Mouse (Mus musculus) heart, postnatal 10 days (tissue): Measurements from ENCODE around the gene Gpd1. TPM values are rescaled to one million over a fixed set of nuclear protein-coding genes. Genes with fewer than 3 reads are reported as not detected.
A peak's percentile ranks its signal among the peaks of the same experiment; 100 is the strongest.

Experiments used
- DNase-seq, 2 experiments: peaks; one replicate each; pipeline ENCODE4 v3.0.0; 2021
- intact Hi-C: fragments of 180-260 bp; cut with DNase I; formaldehyde crosslinking; loops from one replicate; pipeline ENCODE4 v1.15.1; 2025
- total RNA-seq, 2 experiments: library from RNA; stranded (reverse); gene quantifications; 2 replicates each; pipeline ENCODE4 v1.2.3; 2021

Gene Gpd1
- total RNA-seq = 100 to 1,000 TPM in 1 of 2 experiments, 10 to 100 TPM in 1; 74.8 to 238 TPM

DNA sequence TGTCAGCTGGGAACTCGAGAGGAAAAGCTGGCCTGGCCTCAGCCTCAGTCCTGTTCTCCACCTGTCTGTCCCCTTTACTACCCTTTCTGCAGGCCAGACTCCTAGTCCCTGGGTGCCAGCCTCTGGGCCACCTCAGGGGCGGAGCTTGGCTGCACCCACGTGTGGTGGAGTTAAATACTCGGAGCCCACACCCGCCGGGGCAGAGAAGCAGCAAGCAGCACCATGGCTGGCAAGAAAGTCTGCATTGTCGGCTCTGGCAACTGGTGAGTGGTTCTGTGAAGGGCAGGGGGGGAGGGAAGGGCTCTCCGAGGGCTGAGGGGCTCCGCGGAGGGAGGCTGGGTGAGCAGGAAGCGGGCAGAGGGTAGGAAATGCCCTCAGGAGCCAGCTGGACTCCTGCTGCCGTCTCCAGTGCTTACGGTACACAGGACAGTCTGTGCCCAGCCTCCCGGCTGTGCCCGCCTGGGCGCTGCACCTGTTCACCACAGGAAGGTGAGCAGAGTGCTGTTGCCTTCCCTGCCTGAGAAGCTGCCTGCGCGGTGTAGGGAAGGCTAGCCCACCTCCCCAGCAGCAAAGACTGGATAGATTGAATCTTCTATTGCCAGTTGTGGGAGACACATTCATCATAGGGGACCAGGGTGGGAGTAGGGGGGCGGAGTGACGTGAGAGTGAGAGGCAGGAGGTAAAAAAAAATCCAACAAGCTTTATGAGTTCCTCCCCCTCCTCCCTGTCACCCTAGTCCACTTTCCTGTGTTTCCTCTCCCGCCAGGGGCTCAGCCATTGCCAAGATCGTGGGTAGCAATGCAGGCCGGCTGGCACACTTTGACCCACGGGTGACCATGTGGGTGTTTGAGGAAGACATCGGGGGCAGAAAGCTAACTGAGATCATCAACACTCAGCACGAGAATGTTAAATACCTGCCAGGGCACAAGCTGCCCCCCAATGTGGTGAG lies at the start of gene Gpd1:
Gene Gpd1 (plus strand): TSS at position 130 of the 949 bp plus-strand sequence.
- peak; percentile 74 to 78 for DNase-seq
- intact Hi-C loops = no loop called here

DNA sequence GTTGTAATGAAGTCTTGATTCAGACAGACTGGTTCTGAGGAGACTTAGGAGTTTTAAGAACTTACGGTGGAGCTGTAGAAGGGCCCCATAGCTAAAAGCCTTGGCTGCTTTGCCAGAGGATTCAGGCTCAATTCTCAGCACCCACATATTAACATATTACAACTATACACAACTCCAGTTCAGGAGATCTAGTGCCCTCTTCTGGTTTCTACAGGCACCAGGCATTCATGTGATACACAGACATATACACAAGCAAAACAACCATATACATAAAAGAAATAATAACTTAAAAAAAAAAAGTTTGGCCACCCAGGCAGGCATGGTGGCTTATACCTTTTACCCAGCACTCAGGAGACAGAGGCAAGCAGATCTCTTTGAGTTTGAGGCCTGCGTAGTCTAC lies 49.8 kb upstream of the Gpd1 start:
- intact Hi-C loops = no loop called here
- DNase-seq = no peak

DNA sequence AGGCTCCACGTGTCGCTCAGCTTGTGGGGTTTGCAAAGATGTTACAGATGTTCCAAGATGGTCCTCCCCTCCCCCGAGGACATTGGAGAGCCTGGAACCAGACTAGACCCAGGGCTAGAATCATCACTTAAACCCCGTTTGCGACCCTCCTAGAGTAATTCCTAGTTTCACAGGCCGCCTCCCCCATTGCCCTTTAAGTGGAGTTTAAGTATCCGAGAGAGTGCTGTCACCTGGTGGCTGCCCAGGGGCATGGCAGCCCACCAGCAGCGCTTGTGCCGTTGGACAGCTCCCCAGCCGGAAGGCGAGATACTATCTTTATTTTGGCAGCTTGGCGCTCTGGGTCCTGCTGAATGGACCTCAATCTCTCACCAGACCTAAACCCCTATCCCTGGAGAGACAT lies 48.4 kb upstream of the Gpd1 start:
- intact Hi-C loops = loop anchor here (1.0 kb wide), 2 partner anchors 73 to 172 kb away; no protein-coding TSS in a partner anchor
- DNase-seq = peak; percentile 79 to 85

DNA sequence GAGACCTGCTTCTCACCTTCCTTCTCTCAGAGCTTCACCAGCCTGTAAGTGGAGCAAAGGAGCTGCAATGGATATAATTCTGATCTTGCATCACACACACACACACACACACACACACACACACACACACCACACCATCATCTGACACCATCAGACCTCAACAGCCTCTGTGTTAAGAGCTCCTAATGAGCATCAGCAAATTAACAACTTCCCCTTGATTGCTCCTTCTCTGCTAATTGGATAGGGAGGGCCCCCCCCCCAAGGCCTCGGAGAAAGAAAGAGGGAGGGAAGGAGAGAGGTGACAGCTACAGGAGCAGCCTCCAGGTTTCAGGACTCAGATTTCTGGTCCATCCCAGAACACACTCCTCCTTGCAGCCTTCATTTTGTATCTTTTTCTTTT lies 47.9 kb upstream of the Gpd1 start:
- intact Hi-C loops = loop anchor here (1.0 kb wide), 2 partner anchors 73 to 172 kb away; no protein-coding TSS in a partner anchor
- no peak for DNase-seq

DNA sequence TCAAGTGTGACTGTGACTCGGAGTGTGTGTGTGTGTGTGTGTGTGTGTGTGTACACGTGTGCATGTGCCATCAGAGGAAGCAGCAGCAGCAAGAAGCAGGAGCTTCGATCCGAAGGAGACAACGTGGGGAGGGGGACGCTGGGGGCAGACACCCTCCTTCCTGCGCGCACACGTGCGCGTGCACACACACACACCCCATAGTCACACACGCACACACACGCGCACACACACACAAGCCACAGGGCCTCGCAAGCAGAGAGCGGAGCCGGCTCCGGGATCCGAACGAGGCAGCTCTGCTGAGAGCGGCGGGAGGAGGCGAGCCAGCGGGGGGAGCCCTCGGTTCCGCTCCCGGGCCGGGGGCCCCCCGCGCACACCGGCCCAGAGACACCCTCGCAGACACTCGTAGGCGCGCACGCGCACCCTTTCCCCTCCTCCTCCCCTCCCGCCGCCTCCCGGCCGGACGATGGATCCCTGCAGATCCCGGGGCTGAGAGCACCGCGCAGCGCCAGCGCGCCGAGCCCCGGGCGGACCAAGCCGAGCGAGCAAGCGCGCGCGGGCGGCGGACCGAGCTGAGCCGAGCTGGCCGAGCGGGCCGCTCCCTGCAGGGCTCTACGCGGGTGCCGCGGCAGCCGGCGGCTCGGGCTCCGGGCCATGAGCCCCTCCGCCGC lies 47.0 kb upstream of the Gpd1 start, which contains the start of gene Asic1:
Gene Asic1 (plus strand): TSS at position 215 of the 668 bp plus-strand sequence.
- intact Hi-C loops = no loop called here

DNA sequence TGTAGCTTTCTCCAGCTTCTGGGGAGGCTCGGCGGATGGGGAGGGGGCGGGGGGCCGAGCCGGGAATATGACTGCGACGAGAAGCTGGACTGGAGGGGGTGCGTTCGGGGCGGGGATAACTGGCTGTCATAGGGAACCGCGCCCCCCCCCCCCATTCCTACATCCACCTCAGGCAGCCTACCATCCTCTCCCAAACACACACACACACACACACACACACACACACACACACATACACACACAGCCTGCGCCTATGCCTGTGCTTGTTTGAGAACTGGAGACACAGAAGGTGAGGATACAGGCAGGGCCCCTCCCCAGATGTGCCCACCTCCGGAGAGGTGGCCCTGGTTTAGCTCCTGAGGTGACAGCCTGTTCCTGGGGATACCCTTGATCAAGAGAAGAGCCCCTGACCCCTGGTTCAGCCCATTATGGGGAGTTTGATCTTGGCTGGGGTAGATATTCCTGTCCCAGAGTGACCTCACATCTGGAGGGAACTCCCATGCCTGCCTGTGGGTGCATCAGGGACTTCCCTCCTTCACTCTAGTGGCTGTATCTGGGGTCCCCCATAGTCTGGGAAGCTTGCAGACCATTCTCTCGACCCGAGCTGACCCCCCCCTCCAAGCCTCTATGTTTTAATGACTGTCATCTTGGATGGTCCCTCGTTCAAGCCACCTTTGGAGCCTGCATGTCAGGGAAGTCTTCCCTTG lies 46.2 kb upstream of the Gpd1 start:
- DNase-seq = no peak
- intact Hi-C loops = no loop called here

More for the DNA sequence above, 47.0 kb upstream of the Gpd1 start, which contains the start of gene Asic1:
- DNase-seq = peak; percentile 69

DNA sequence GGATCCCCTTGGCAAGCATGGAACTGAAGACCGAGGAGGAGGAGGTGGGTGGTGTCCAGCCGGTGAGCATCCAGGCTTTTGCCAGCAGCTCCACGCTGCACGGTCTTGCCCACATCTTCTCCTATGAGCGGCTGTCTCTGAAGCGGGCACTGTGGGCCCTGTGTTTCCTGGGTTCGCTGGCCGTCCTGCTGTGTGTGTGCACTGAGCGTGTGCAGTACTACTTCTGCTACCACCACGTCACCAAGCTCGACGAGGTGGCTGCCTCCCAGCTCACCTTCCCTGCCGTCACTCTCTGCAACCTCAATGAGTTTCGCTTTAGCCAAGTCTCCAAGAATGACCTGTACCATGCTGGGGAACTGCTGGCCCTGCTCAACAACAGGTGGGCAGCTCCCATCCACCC lies 45.5 kb upstream of the Gpd1 start:
- intact Hi-C loops = no loop called here

DNA sequence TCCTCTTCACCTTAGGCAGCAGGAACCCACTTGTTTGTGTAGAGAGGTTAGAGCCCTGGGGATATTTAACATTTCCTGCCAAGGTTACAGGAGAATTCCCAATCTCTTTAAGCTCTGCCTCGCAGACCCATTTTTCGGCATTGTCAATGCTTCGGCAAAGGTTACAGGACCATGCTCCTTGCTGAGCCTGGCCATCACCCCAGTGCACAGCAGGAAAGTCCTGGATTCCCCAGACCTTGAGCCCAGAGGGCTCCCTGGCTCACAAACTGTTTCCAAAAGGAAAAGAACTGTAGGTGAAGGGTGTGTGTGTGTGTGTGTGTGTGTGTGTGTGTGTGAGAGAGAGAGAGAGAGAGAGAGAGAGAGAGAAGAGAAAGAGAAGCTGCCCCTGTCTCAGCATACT lies 42.4 kb upstream of the Gpd1 start:
- intact Hi-C loops = no loop called here
- DNase-seq = no peak

More for the DNA sequence above, 45.5 kb upstream of the Gpd1 start:
- no peak for DNase-seq

DNA sequence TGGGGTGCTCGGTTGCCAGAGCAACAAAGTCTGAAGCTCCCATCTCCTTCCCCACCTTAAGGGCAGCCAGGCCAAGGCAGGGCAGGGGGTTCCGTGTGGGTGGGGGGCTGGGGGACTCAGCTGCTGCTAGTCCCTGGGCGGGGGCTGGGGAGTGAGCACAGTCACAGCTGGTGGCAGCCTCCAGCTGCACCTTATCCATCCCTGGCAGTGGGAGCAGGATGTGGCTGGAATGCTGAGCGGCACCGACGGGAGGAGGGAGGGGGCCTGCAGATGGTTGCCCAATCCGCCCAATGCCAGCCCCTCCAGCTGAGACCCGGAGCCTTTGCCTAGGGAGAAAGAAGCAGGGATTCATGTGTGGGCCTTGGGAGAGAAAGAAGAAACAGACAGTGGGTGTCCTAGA lies 40.2 kb upstream of the Gpd1 start:
- no peak for DNase-seq
- intact Hi-C loops = no loop called here

DNA sequence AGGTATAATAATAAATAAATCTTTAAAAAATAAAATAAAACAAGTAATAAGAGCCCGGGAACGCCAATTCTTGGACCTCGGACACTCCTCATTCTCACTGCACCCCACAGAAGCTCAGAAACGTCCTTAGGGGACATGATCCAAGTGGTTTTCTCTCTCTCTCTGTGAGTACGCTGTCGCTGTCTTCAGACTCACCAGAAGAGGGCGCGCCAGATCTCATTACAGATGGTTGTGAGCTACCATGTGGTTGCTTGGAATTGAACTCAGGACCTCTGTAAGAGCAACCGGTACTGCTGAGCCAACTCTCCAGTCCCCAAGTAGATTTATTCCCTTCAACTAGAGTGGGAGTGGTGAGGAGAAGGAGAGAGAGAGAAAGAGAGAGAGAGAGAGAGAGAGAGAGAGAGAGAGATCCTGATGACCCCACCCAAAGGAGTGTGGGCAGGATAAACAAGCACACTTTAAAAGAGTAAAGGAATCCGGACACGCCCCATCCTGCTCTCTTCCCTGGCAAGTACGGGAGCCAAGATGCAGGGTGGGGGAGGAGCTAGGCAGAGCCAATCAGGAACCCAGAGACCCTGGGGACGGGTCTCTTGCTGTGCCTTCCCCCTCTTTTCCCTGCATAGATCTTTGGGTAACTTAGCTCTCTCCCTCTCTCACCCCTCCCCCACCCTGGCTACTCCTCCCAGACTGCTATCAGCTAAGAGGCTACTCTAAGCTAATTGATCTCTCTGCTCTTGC lies 39.1 kb upstream of the Gpd1 start:
- intact Hi-C loops = no loop called here
- no peak for DNase-seq

DNA sequence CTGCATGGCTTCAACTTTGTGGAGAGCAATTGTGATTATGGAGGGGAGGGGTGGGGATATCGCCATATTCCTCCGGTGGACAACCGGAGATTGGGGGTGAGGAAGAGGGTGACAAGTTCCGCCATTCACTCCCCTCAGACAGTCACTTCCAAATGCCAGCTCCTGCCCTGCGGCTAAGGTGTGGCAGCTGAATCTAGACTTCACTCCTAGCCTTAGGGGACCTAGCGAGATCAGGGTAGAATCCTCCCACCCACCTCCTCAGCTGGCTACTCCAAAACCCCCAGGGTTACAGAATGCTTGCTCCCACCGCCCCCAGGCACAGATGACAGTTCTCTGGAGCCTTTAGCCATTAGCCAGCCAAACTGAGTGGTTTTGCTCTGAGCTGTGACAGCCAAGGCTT lies 38.3 kb upstream of the Gpd1 start:
- DNase-seq = no peak
- intact Hi-C loops = no loop called here

DNA sequence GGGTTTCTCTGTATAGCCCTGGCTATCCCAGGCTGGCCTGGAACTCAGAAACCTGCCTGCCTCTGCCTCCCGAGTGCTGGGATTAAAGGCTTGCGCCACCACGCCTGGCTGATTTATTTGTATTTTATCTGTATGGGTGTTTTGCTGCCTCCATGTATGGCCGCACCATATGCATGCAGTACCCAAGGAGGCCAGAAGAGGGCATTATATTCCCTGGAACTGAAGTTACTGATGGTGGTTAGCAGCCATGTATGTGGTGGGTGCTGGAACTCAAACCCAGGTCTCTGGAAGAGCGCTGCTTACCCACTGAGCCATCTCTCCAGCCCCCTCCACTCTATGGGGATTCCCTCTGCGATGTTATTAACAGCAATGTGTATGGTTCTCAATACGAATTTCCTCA lies 34.4 kb upstream of the Gpd1 start:
- DNase-seq = no peak
- intact Hi-C loops = no loop called here

DNA sequence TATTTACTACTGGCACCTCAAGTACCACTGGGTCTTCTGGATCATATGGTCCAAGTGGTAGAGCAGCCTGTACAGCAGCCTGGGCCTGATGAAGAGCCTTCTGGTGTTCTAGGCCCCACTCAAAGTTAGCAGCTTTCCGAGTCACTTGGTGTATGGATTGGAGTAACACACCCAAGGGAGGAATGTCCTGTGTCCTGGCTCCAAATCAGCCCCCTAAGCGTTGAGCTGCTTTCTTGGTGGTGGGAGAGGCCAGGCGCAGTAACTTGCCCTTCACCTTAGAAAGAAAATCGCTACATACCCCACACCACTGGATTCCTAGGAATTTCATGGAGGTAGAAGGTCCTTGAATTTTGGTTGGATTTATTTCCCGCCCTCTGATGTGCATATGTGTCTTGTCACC lies 33.2 kb upstream of the Gpd1 start:
- no peak for DNase-seq
- intact Hi-C loops = no loop called here

DNA sequence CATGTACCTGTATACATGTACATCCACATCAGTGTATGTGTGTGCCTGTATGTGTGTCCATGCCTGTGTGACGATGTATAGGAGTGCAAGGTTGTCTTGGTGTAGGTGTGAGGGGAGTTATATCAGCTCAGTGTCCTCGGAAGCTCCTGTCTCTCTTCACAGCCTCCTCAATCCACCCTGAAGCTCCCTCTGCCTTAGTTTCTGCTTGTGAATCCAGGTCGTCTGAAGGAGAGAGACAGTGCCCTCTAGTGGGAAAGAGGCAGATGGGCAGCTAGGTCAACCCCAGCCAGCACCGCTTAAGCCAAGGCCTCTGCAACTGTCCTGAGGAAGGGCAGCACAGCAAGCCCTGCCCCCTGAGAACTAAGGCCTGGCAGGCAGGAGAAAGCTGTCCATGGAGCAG lies 28.6 kb upstream of the Gpd1 start:
- intact Hi-C loops = loop anchor here (1.0 to 5.0 kb wide), 2 partner anchors 92 to 191 kb away; no protein-coding TSS in a partner anchor
- peak; percentile 65 to 76 for DNase-seq

DNA sequence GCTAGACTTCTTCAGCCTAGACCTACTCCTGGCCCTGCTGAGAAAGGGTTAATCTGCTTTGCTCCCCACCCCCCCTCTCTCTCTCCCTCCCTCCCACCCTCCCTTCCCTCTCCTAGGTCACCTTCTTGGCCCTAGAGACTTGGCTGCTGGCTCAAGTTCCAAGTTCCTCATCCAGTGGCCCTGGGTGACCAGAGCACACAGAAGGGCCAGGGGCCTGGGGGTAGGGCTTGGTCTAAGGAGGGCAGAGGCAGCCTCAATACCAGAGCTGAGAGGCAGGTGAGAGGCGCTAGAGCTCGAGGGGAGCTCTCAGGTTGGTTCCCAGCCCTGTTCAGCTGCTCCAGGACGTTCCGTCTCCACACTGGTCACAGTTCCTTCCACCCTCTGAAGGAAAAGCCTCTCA lies 26.4 kb upstream of the Gpd1 start:
- intact Hi-C loops = no loop called here
- DNase-seq = no peak

DNA sequence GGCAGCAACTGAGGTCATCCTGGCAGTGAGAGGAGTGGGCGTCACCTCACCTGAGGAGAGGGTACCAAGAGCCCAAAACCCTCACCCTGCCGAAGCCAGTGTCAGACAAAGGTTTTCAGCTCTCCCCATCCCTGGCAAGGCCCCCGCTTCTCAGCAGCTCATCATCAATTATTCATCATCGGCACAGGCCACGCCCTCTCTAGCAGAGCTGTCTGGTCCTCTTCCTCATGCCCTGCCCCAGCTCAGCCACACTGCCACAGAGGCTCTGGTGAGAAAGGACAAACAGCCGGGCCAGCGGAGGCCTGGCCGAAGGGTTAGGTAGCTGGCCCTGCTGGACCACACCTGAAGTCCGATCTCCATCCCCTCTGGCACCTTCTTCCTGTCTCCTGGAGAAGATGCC lies 25.3 kb upstream of the Gpd1 start:
- DNase-seq = no peak
- intact Hi-C loops = no loop called here

DNA sequence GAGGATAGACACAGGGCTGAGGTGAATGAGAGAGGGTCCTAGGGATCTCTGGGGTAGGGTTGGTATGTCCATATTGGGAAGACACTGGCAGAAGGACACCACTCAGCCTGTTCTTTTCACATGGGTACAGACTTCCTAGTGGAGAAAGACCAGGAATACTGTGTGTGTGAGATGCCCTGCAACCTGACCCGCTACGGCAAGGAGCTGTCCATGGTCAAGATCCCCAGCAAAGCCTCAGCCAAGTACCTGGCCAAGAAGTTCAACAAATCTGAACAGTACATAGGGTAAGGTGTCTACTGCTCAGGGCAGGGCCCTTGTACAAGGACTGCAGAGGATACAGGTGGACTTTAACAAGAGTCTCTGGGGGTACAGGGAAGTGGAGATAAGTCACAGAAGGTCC lies 20.0 kb upstream of the Gpd1 start:
- no peak for DNase-seq
- intact Hi-C loops = no loop called here

DNA sequence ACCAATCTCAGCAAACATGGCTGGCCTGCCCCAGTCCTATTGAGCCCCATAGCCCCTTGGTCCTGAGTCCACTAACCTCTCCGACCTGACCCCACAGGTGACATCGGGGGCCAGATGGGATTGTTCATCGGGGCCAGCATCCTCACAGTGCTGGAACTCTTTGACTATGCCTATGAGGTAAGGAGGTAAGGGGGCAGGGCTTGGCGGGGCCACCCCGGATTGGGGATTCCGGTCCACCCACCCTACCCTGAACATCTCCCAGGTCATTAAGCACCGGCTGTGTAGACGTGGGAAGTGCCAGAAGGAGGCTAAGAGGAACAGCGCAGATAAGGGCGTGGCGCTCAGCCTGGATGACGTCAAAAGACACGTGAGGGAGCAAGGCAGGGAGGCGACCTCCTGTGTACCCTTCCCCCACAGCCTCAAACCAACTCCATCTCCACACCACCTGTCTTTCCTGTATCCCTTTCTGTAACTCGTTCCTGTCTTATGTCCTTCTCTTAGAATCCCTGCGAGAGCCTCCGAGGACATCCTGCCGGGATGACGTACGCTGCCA lies 18.7 kb upstream of the Gpd1 start:
- intact Hi-C loops = no loop called here
- DNase-seq = no peak

DNA sequence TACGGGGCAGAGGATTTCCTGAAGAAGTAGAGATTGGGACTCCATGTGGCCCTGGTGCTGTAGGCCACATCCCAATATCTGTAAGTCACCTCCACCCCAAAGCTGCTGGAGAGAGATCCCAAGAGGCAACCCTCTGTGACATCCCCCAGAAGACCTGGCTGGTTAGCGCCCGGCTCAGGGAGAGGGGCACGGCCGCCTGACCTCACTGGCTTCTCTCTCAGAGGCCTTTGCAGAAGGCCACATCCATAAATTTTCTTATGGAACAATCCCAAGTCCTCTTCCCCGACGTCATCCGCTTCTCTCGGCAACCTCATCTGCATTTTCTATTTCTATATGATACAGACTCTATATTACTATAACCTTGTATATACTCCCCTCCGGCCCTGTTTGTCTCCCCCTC lies 17.6 kb upstream of the Gpd1 start:
- no peak for DNase-seq
- intact Hi-C loops = no loop called here
